Mouse (Mus musculus) adrenal gland, adult 8-10 months (tissue): ENCODE results near the gene Slc13a5. TPM values are rescaled to one million over a fixed set of nuclear protein-coding genes. Genes with fewer than 3 reads are reported as not detected.

ENCODE experiments used
- DNase-seq: peaks from one replicate; pipeline ENCODE4 v3.0.0; 2022
- total RNA-seq, 4 experiments: library from RNA; stranded (reverse); gene quantifications; 2 replicates each; pipeline ENCODE4 v1.2.4; 2022

The Slc13a5 gene
- total RNA-seq, 4 experiments from 2014 or later: 0.18 to 0.35 (median 0.35) TPM; not detected in 1

DNA sequence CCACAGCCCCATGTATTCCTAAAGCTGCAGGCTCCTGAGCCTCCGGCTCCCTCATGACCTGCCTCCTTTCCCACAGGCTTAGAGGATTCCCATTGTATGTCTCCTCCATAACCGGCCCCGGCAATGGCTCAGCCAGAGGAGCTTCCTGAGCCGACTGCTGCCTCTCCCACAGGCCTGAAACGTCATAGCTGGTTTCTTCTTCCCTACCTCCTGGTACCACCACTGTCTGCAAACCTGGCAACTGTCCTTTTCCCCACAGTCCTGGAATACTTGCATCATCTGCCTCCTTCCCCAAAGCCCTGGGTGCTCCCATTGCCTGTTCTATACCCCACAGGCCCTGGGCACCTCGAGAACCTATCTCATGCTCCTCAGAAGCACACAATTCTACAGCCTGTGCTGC is 61.8 kb downstream of the Slc13a5 start:
- no peak for DNase-seq

DNA sequence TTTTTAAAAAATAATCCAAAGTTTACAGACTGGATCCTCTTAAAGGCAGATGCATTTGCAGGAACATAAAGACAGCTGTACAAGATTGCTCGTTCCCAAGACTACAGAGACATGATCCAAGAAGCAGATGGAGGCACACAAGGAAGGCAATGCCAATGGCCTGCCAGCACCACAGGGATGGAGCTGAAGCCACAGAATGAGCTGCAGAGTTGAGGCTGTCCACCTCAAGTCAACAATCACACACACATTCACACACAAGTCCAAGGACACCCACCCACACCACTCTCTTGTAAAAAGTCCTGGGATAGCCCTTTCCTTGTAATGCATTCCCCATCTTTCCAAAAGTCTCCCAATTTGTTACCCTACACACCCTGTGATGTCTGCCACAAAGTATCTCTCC is 63.6 kb downstream of the Slc13a5 start:
- DNase-seq: no peak

DNA sequence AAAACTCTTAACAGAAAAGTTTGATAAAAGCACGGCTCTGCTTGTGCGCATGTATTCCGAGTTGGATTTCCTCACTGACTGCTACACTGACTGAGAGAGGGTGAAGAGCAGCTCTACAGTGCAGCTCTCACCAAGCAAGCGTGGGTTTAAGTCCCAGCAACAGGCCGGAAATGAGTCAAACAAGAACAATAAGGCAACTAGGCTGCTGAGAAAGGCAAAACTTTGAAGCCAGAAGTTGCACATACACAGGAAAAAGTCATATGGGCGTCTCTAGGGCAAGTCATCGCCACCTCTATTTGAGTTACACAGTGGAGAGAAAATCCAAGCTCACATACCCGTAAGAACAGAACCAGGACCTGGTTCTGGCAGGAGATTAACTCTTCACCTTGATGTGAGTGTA is 70.5 kb downstream of the Slc13a5 start:
- no peak for DNase-seq

DNA sequence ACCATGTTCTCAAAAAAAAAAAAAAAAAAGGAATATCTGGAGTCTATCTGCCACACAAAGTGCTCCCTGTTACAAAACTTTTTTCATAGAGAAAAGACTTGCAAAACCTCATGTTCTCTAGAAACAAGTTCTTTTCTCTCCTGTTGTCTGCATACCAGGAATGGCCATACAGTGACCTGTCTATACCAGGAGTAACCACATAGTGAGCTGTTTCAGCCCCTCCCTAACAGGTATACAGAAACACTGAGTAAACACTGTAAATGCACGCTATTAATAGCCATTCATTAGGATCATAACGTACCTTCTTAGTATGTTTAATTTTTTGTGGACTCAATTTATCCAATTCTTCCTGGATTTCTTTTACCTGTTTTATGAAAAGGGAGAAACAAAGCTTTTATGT is 72.8 kb downstream of the Slc13a5 start:
- no peak for DNase-seq

Other genes starting within 250 kb of the Slc13a5 start
- gene Aipl1, start 229.7 kb downstream of the Slc13a5 start, total RNA-seq: not detected
- 1 to 10 TPM; 1.6 to 4.4 (median 2.1) TPM for gene Pimreg, start 225.2 kb downstream of the Slc13a5 start, total RNA-seq
- 10 to 100 TPM in 2 of 4 experiments, 1 to 10 TPM in 2; 1.9 to 15.9 (median 8.4) TPM for gene Pitpnm3, start 131.4 kb downstream of the Slc13a5 start, total RNA-seq
- gene Gm43951, start 60.4 kb downstream of the Slc13a5 start, total RNA-seq: 1 to 10 TPM in 3 of 4 experiments, under 1 TPM in 1; 0.64 to 2.1 (median 1.3) TPM
- gene 4933427D14Rik, start 59.8 kb downstream of the Slc13a5 start, total RNA-seq: 10 to 100 TPM in 2 of 4 experiments, 1 to 10 TPM in 2; 7.0 to 16.0 (median 10.6) TPM
- gene Txndc17, start 59.7 kb downstream of the Slc13a5 start, total RNA-seq: 10 to 100 TPM; 64.8 to 87.4 (median 71.6) TPM
- 10 to 100 TPM; 10.9 to 15.5 (median 13.1) TPM for gene Med31, start 51.6 kb downstream of the Slc13a5 start, total RNA-seq
- 10 to 100 TPM; 20.7 to 26.4 (median 25.5) TPM for gene Xaf1, start 34.4 kb upstream of the Slc13a5 start, total RNA-seq
- not detected for gene Fbxo39, start 47.2 kb upstream of the Slc13a5 start, total RNA-seq
- gene Tekt1, start 95.2 kb upstream of the Slc13a5 start, total RNA-seq: 1 to 10 TPM in 1 of 4 experiments, under 1 TPM in 2, not detected in 1; 0.52 to 1.0 (median 0.55) TPM
- gene Smtnl2, start 144.5 kb upstream of the Slc13a5 start, total RNA-seq: 1 to 10 TPM; 2.9 to 7.5 (median 5.2) TPM
- gene Ggt6, start 168.3 kb upstream of the Slc13a5 start, total RNA-seq: 1 to 10 TPM; 1.4 to 4.8 (median 3.4) TPM
- gene Mybbp1a, start 174.1 kb upstream of the Slc13a5 start, total RNA-seq: 10 to 100 TPM; 81.9 to 90.7 (median 84.3) TPM
- 1 to 10 TPM; 2.5 to 5.0 (median 4.0) TPM for gene Spns2, start 222.7 kb upstream of the Slc13a5 start, total RNA-seq